Mouse (Mus musculus) brain, embryonic 14.5 days (tissue): Measurements from ENCODE around the gene Camsap3.

ENCODE experiments used
- CTCF ChIP-seq: fragments of 200-500 bp; IDR thresholded peaks from 2 replicates; pipeline ENCODE4 v1.5.1; 2012; ENCODE audit warnings: inconsistent platforms, mild to moderate bottlenecking, moderate library complexity, borderline replicate concordance; ENCODE audit not compliant: insufficient read depth, insufficient read length; ENCODE audit errors: extremely low read depth
- POLR2A ChIP-seq: fragments of 200-500 bp; IDR thresholded peaks from 2 replicates; pipeline ENCODE4 v1.6.1; 2012; ENCODE audit warnings: mild to moderate bottlenecking, inconsistent platforms, borderline replicate concordance; ENCODE audit not compliant: poor library complexity, insufficient read depth, insufficient read length, severe bottlenecking; ENCODE audit errors: extremely low read depth

GRCm38 (mm10) chr8:3648268-3648667 lies 61.2 kb downstream of the Camsap3 start:
- TF ChIP-seq POLR2A (no peak), CTCF (no peak)
